In genomic region chr11:70539423-70539822, GRCm38 (mm10) we compare ENCODE assay signal across 8 mouse cellular contexts. TPM values are rescaled to one million over a fixed set of nuclear protein-coding genes. Genes with fewer than 3 reads are reported as not detected.
A peak's percentile ranks its signal among the peaks of the same experiment; 100 is the strongest.
DNase-seq lines count a peak whose midpoint lies in the region; ATAC-seq and TF ChIP-seq lines count a peak whose summit lies in the region.

No protein-coding gene starts in this region.

- H3K27me3 ChIP-seq in heart, adult 2 months (ENCODE audit: control insufficient read depth, insufficient read depth, low read length): no peaks in the 10 kb centered on the region
- H3K27me3 ChIP-seq in thymus, adult 2 months (ENCODE audit: control insufficient read depth, insufficient read depth, low read length): no peaks in the 10 kb centered on the region; the same call in 1 of the 2 replicates
- H3K27me3 ChIP-seq in liver, embryonic 12.5 days (replicated peaks): peaks cover 54% of the 10 kb centered on the region

- no peak for DNase-seq in heart, adult 2 months
- DNase-seq in heart, postnatal 4 days: no peak
- no peak for DNase-seq in thymus, adult 2 months
- DNase-seq in thymus, postnatal 36 days: no peak
- DNase-seq in right cerebral cortex, postnatal 10 days (ENCODE audit: low spot score in 2 of 2): no peak
- no peak for DNase-seq in embryo, embryonic 11 days
- no peak for DNase-seq in cerebellum, adult 11-12 months

- ATAC-seq in liver, embryonic 12.5 days: no peak

- no peaks in the 10 kb centered on the region for H3K9me3 ChIP-seq in liver, embryonic 12.5 days (replicated peaks)

- no peaks in the 10 kb centered on the region for H3K79me2 ChIP-seq in heart, adult 2 months (replicated peaks; ENCODE audit: control insufficient read depth, insufficient read depth, low read length)

- H3K4me2 ChIP-seq in liver, embryonic 12.5 days: peak overlapping the region; percentile 81

- no peak for TF ChIP-seq EP300 in heart, adult 2 months (IDR thresholded peaks at IDR 0.05; ENCODE audit: insufficient read depth, low read depth, low read length)

- TF ChIP-seq CTCF in heart, adult 2 months (IDR thresholded peaks at IDR 0.05): no peak
- TF ChIP-seq CTCF in thymus, adult 2 months (IDR thresholded peaks at IDR 0.05; ENCODE audit: borderline replicate concordance, control insufficient read depth, extremely low read depth, insufficient read depth, low read length, poor library complexity): no peak

- TF ChIP-seq POLR2A in heart, adult 2 months (IDR thresholded peaks at IDR 0.05; ENCODE audit: insufficient read depth, low read depth, low read length): no peak
- TF ChIP-seq POLR2A in thymus, adult 2 months (IDR thresholded peaks at IDR 0.05; ENCODE audit: control insufficient read depth, extremely low read depth, insufficient read depth, low read length, poor library complexity): no peak

- 12% methylated on average over 9 of the region's 9 CpGs for WGBS in heart, adult 2 months
- whole genome bisulfite sequencing in thymus, adult 2 months: 10% methylated on average over 9 of the region's 9 CpGs
- 22% methylated on average over 9 of the region's 9 CpGs for WGBS in liver, embryonic 12.5 days (ENCODE audit: insufficient replicate concordance)

- peak overlapping the region; percentile 70 for H3K4me3 ChIP-seq in heart, adult 2 months
- peak overlapping the region; percentile 42 for H3K4me3 ChIP-seq in thymus, adult 2 months (ENCODE audit: control insufficient read depth, insufficient read depth, low read length)
- H3K4me3 ChIP-seq in liver, embryonic 12.5 days: peak overlapping the region; percentile 62

- no peaks in the 10 kb centered on the region for H3K36me3 ChIP-seq in heart, adult 2 months (ENCODE audit: control insufficient read depth, insufficient read depth, low read length)
- no peaks in the 10 kb centered on the region for H3K36me3 ChIP-seq in thymus, adult 2 months (ENCODE audit: control insufficient read depth, insufficient read depth, low read length)
- no peaks in the 10 kb centered on the region for H3K36me3 ChIP-seq in liver, embryonic 12.5 days

- intact Hi-C loops in heart, adult 2 months (cut with DNase I): loop anchor here (2.0 kb wide), 1 partner anchor 23 kb away; the partner anchor contains the start of gene Mink1

- peak overlapping the region; percentile 83 for H3K27ac ChIP-seq in heart, adult 2 months
- H3K27ac ChIP-seq in thymus, adult 2 months (ENCODE audit: control insufficient read depth, insufficient read depth, low read length): no peak overlapping the region
- H3K27ac ChIP-seq in liver, embryonic 12.5 days: no peak overlapping the region

- no peaks in the 10 kb centered on the region; the same call in 1 of the 2 replicates for H3K4me1 ChIP-seq in heart, adult 2 months (ENCODE audit: control insufficient read depth, insufficient read depth, low read length)
- peaks cover 4% of the 10 kb centered on the region; the same call in 1 of the 2 replicates for H3K4me1 ChIP-seq in thymus, adult 2 months (replicated peaks; ENCODE audit: control insufficient read depth, insufficient read depth, low read length)
- H3K4me1 ChIP-seq in liver, embryonic 12.5 days: peaks cover 10% of the 10 kb centered on the region

- H3K9ac ChIP-seq in heart, adult 2 months (ENCODE audit: low read depth, low read length): peak overlapping the region; percentile 76
- peak overlapping the region; percentile 58; the same call in 1 of the 2 replicates for H3K9ac ChIP-seq in liver, embryonic 12.5 days

RNA-seq across cellular contexts. Expression of gene Pld2, which starts 0.4 kb away (rescaled TPM):
- total RNA-seq in heart, adult 2 months (2021): 1 to 10 TPM; 4.3 to 5.8 TPM
- polyA plus RNA-seq in heart, adult 2 months (2012; rRNA removed): 15.1 and 21.0 TPM in 2 replicates
- total RNA-seq in heart, postnatal 4 days (2021): 1 to 10 TPM; 8.3 to 9.3 TPM
- polyA plus RNA-seq in thymus, adult 2 months (2012; rRNA removed): 12.8 and 16.1 TPM in 2 replicates
- 2.0 and 2.6 TPM in 2 replicates for polyA plus RNA-seq in liver, embryonic 12.5 days (2016; fragmentation: Nextera tagmentation; extraction: Ambion mirVana)

RNA-seq across cellular contexts. Expression of gene Gm40193, which starts 6.7 kb away (rescaled TPM):
- total RNA-seq in heart, adult 2 months (2021): not detected
- polyA plus RNA-seq in heart, adult 2 months (2012; rRNA removed): not detected in 2 replicates
- not detected for total RNA-seq in heart, postnatal 4 days (2021)
- not detected in 2 replicates for polyA plus RNA-seq in thymus, adult 2 months (2012; rRNA removed)
- polyA plus RNA-seq in liver, embryonic 12.5 days (2016; fragmentation: Nextera tagmentation; extraction: Ambion mirVana): not detected in 2 replicates

RNA-seq across cellular contexts. Expression of gene Psmb6, which starts 14.3 kb away (rescaled TPM):
- 100 to 1,000 TPM; 204 to 231 TPM for total RNA-seq in heart, adult 2 months (2021)
- polyA plus RNA-seq in heart, adult 2 months (2012; rRNA removed): 296 and 367 TPM in 2 replicates
- total RNA-seq in heart, postnatal 4 days (2021): 100 to 1,000 TPM; 296 TPM
- 387 and 460 TPM in 2 replicates for polyA plus RNA-seq in thymus, adult 2 months (2012; rRNA removed)
- polyA plus RNA-seq in liver, embryonic 12.5 days (2016; fragmentation: Nextera tagmentation; extraction: Ambion mirVana): 415 and 437 TPM in 2 replicates

RNA-seq across cellular contexts. Expression of gene Gltpd2, which starts 20.4 kb away (rescaled TPM):
- not detected for total RNA-seq in heart, adult 2 months (2021)
- polyA plus RNA-seq in heart, adult 2 months (2012; rRNA removed): not detected in 2 replicates
- total RNA-seq in heart, postnatal 4 days (2021): not detected
- polyA plus RNA-seq in thymus, adult 2 months (2012; rRNA removed): 0.22 and 0.50 TPM in 2 replicates
- polyA plus RNA-seq in liver, embryonic 12.5 days (2016; fragmentation: Nextera tagmentation; extraction: Ambion mirVana): 15.3 and 17.5 TPM in 2 replicates

RNA-seq across cellular contexts. Expression of gene Mink1, which starts 23.3 kb away (rescaled TPM):
- 10 to 100 TPM; 41.3 to 46.8 TPM for total RNA-seq in heart, adult 2 months (2021)
- polyA plus RNA-seq in heart, adult 2 months (2012; rRNA removed): 40.8 and 49.6 TPM in 2 replicates
- total RNA-seq in heart, postnatal 4 days (2021): 10 to 100 TPM; 38.2 to 42.5 TPM
- polyA plus RNA-seq in thymus, adult 2 months (2012; rRNA removed): 151 and 172 TPM in 2 replicates
- 8.3 and 8.7 TPM in 2 replicates for polyA plus RNA-seq in liver, embryonic 12.5 days (2016; fragmentation: Nextera tagmentation; extraction: Ambion mirVana)
